Mouse (Mus musculus) limb, embryonic 11.5 days (tissue): ENCODE measurements at regions not wholly inside any gene's neighbourhood (a gene's known extent, or its start where the extent isn't known, plus 50 kb on each side); places are given as distances from the start of the nearest gene placed in this dataset.

Experiments used
- ATAC-seq: fragments of 200-750 bp; cut with Nextera tagmentation; 2 replicates; pipeline ENCODE4 v1.8.0; 2017; ENCODE audit warnings: low read depth; ENCODE audit not compliant: insufficient number of reproducible peaks, low FRiP score, low TSS enrichment
- DNase-seq: peaks from one replicate; pipeline ENCODE4 v3.0.0-alpha.2; 2015; ENCODE audit warnings: low spot score
- H3K27ac ChIP-seq: fragments of 300-500 bp; sonication (generic); replicated peaks from 2 replicates; pipeline ENCODE4 v1.5.1; 2014; ENCODE audit warnings: low read depth, mild to moderate bottlenecking, low read length
- H3K27me3 ChIP-seq: fragments of 300-500 bp; sonication (generic); 2 replicates; pipeline ENCODE4 v1.6.1; 2014; ENCODE audit warnings: mild to moderate bottlenecking, low read length, mixed read lengths; ENCODE audit not compliant: control insufficient read depth, insufficient read depth
- H3K36me3 ChIP-seq: fragments of 300-500 bp; sonication (generic); 2 replicates; pipeline ENCODE4 v1.6.1; 2014; ENCODE audit warnings: mild to moderate bottlenecking, low read length, moderate library complexity, mixed read lengths; ENCODE audit not compliant: control insufficient read depth, insufficient read depth
- H3K4me1 ChIP-seq: fragments of 300-500 bp; sonication (generic); 2 replicates; pipeline ENCODE4 v1.6.1; 2014; ENCODE audit warnings: low read length, mixed read lengths; ENCODE audit not compliant: control insufficient read depth, insufficient read depth
- H3K4me2 ChIP-seq: fragments of 300-500 bp; sonication (generic); 2 replicates; pipeline ENCODE4 v1.6.1; 2014; ENCODE audit warnings: low read depth, mild to moderate bottlenecking, moderate library complexity; ENCODE audit not compliant: severe bottlenecking
- H3K4me3 ChIP-seq: fragments of 300-500 bp; sonication (generic); 2 replicates; pipeline ENCODE4 v1.5.1; 2014; ENCODE audit warnings: low read depth, low read length
- H3K9ac ChIP-seq: fragments of 300-500 bp; sonication (generic); 2 replicates; pipeline ENCODE4 v1.6.1; 2014; ENCODE audit warnings: mild to moderate bottlenecking, low read length
- H3K9me3 ChIP-seq: fragments of 300-500 bp; sonication (generic); 2 replicates; pipeline ENCODE4 v1.6.1; 2016; ENCODE audit warnings: low read length; ENCODE audit not compliant: control insufficient read depth
- WGBS: fragments of 180-500 bp; shearing (Covaris S2); extraction: QIAGEN DNeasy Blood & Tissue Kit; methylation state at CpG from one replicate; pipeline ENCODE4 v1.1.7; 2014; 5-methylcytosine and 5-hydroxymethylcytosine counted together

GRCm38 (mm10) chr14:68447240-68447923, 846.7 kb downstream of the Synb start:
- H3K9ac ChIP-seq = no peak overlapping the region
- H3K27me3 ChIP-seq = no peaks in the 10 kb centered on the region
- no peak overlapping the region for H3K27ac ChIP-seq
- DNase-seq = no peak
- H3K9me3 ChIP-seq = no peaks in the 10 kb centered on the region
- 78% methylated on average over 7 of the region's 7 CpGs for WGBS
- ATAC-seq = no peak
- no peak overlapping the region for H3K4me3 ChIP-seq
- no peak overlapping the region for H3K4me2 ChIP-seq
- no peaks in the 10 kb centered on the region for H3K36me3 ChIP-seq
- H3K4me1 ChIP-seq = no peaks in the 10 kb centered on the region

- Histone ChIP-seq H3K4me3 (no peak overlapping the region), H3K4me2 (no peak overlapping the region), H3K36me3 (no peaks in the 10 kb centered on the region), H3K27me3 (no peaks in the 10 kb centered on the region), H3K4me1 (no peaks in the 10 kb centered on the region), H3K27ac (no peak overlapping the region), H3K9ac (no peak overlapping the region), H3K9me3 (no peaks in the 10 kb centered on the region)
- DNase-seq = no peak
- no peak for ATAC-seq
- 95% methylated on average over 9 of the region's 9 CpGs for WGBS
Measured at GRCm38 (mm10) chr14:68433326-68433725, 860.8 kb downstream of the Synb start.

GRCm38 (mm10) chr14:68432111-68432510, 862.0 kb downstream of the Synb start:
- H3K9me3 ChIP-seq = no peaks in the 10 kb centered on the region
- H3K9ac ChIP-seq = no peak overlapping the region
- no peaks in the 10 kb centered on the region for H3K36me3 ChIP-seq
- no peaks in the 10 kb centered on the region for H3K4me1 ChIP-seq
- no peak overlapping the region for H3K27ac ChIP-seq
- WGBS = 72% methylated on average over 2 of the region's 2 CpGs
- ATAC-seq = no peak
- DNase-seq = no peak
- H3K4me3 ChIP-seq = no peak overlapping the region
- H3K4me2 ChIP-seq = no peak overlapping the region
- H3K27me3 ChIP-seq = no peaks in the 10 kb centered on the region

GRCm38 (mm10) chr14:68427235-68427634, 866.9 kb downstream of the Synb start:
- 90% methylated on average over 1 of the region's 1 CpGs for WGBS
- ATAC-seq (no peak), DNase-seq (no peak)
- Histone ChIP-seq H3K36me3 (no peaks in the 10 kb centered on the region), H3K4me1 (no peaks in the 10 kb centered on the region), H3K9me3 (no peaks in the 10 kb centered on the region), H3K27me3 (no peaks in the 10 kb centered on the region), H3K9ac (no peak overlapping the region), H3K4me2 (no peak overlapping the region), H3K27ac (no peak overlapping the region), H3K4me3 (no peak overlapping the region)

- H3K27ac ChIP-seq = no peak overlapping the region
- no peak for ATAC-seq
- H3K9me3 ChIP-seq = no peaks in the 10 kb centered on the region
- no peak overlapping the region for H3K4me3 ChIP-seq
- DNase-seq = no peak
- WGBS = 85% methylated on average over 1 of the region's 1 CpGs
- no peaks in the 10 kb centered on the region for H3K36me3 ChIP-seq
- H3K9ac ChIP-seq = no peak overlapping the region
- no peaks in the 10 kb centered on the region for H3K4me1 ChIP-seq
- no peaks in the 10 kb centered on the region for H3K27me3 ChIP-seq
- H3K4me2 ChIP-seq = no peak overlapping the region
Measured at GRCm38 (mm10) chr14:68392440-68392839, 901.7 kb downstream of the Synb start.

- Histone ChIP-seq H3K27ac (no peak overlapping the region), H3K9ac (no peak overlapping the region), H3K4me1 (no peaks in the 10 kb centered on the region), H3K9me3 (no peaks in the 10 kb centered on the region), H3K27me3 (no peaks in the 10 kb centered on the region), H3K36me3 (no peaks in the 10 kb centered on the region), H3K4me2 (no peak overlapping the region), H3K4me3 (no peak overlapping the region)
- WGBS = 51% methylated on average over 3 of the region's 3 CpGs
- ATAC-seq (no peak), DNase-seq (no peak)
Measured at GRCm38 (mm10) chr14:68391875-68392274, 902.2 kb downstream of the Synb start.

- H3K4me2 ChIP-seq = no peak overlapping the region
- no peaks in the 10 kb centered on the region for H3K36me3 ChIP-seq
- no peak overlapping the region for H3K4me3 ChIP-seq
- H3K4me1 ChIP-seq = no peaks in the 10 kb centered on the region
- no peaks in the 10 kb centered on the region for H3K9me3 ChIP-seq
- ATAC-seq (no peak), DNase-seq (no peak)
- H3K27me3 ChIP-seq = no peaks in the 10 kb centered on the region
- H3K27ac ChIP-seq = no peak overlapping the region
- H3K9ac ChIP-seq = no peak overlapping the region
- 66% methylated on average over 7 of the region's 7 CpGs for WGBS
Measured at GRCm38 (mm10) chr14:68381741-68382140, 912.4 kb downstream of the Synb start.

- no peaks in the 10 kb centered on the region for H3K4me1 ChIP-seq
- H3K27me3 ChIP-seq = no peaks in the 10 kb centered on the region
- no peaks in the 10 kb centered on the region for H3K36me3 ChIP-seq
- no peaks in the 10 kb centered on the region for H3K9me3 ChIP-seq
- DNase-seq (no peak), ATAC-seq (no peak)
- H3K9ac ChIP-seq = no peak overlapping the region
- H3K27ac ChIP-seq = no peak overlapping the region
- H3K4me2 ChIP-seq = no peak overlapping the region
- WGBS = 88% methylated on average over 5 of the region's 5 CpGs
- no peak overlapping the region for H3K4me3 ChIP-seq
Measured at GRCm38 (mm10) chr14:68367696-68368095, 926.4 kb downstream of the Synb start.

GRCm38 (mm10) chr14:68363892-68364291, 930.2 kb downstream of the Synb start:
- no peaks in the 10 kb centered on the region for H3K9me3 ChIP-seq
- ATAC-seq (no peak), DNase-seq (no peak)
- H3K36me3 ChIP-seq = no peaks in the 10 kb centered on the region
- H3K4me3 ChIP-seq = no peak overlapping the region
- no peak overlapping the region for H3K27ac ChIP-seq
- 87% methylated on average over 2 of the region's 2 CpGs for WGBS
- H3K4me2 ChIP-seq = no peak overlapping the region
- H3K4me1 ChIP-seq = no peaks in the 10 kb centered on the region
- H3K27me3 ChIP-seq = no peaks in the 10 kb centered on the region
- no peak overlapping the region for H3K9ac ChIP-seq
